Mouse (Mus musculus) cerebellum, postnatal 25 days (tissue): Measurements from ENCODE around the gene 4933409G03Rik.
"Not testable (repeated sequence)": the region's sequence is repeated elsewhere in the genome, so short reads cannot be mapped to it uniquely, and the experiment has no call there.

Experiments
- DNase-seq, 2 experiments: peaks; one replicate each; pipeline ENCODE4 v3.0.0; 2021; ENCODE audit warnings: mixed read lengths in 2 of 2

Gene 4933409G03Rik

DNA sequence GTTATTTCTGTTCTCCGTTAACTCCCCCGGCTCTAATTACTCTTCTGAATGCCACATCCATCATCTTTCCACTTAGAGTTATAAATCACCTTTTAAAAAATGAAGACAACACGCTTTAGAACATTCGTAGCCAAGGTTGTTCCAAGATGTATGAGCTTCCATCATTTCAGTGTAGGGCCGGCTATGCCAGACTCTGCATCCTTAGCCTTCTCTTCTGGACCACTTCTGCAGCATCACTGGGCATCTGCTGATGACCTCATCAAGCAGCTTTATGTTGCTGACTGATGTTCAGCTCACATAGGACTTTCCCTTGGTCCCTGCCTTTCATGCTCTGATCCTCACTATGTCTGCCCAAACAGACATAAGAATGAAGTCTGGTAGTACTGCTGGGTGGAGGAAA, at the start of gene 4933409G03Rik:
4933409G03Rik (plus strand) TSS at position 301 of the 400 bp plus-strand sequence.
- no peak for DNase-seq

DNA sequence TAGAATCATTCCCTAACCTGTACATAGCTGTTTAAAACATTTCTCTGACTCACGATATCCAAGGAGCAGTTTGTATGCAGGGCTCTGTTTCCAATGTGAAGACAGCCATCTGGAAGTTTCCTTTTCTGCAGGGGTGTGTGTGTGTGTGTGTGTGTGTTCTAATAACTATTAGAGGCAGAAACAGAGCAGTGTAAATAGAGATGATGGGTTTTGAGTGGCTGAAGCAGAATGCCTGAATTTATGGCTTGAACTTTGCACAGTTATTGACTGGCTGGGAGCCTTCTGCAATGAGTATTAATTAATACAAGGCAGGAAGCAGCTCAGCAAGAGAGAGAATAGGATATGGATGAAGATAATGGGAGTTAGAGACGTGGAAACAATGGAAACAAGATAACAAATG, 38.0 kb upstream of the 4933409G03Rik start:
- no peak for DNase-seq

DNA sequence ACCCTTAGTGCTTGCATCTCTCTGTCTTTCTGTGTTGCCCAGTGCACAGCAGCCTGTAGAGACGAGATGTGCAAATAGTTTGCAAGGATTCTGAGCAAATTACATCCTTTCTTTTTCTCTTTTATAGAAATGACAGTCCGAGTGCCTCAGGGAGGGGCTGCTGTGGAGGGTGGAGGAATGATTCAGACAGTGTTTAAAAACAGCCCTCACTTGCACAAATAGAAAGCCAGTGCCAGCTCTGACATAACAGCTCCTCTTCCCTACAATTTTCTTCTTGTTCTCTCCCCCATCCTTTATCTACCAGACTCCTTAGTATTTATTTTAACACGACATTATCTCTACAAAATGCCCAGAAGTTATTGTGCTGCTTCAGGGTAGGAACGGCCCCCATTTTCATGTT, 21.4 kb upstream of the 4933409G03Rik start:
- no peak for DNase-seq

DNA sequence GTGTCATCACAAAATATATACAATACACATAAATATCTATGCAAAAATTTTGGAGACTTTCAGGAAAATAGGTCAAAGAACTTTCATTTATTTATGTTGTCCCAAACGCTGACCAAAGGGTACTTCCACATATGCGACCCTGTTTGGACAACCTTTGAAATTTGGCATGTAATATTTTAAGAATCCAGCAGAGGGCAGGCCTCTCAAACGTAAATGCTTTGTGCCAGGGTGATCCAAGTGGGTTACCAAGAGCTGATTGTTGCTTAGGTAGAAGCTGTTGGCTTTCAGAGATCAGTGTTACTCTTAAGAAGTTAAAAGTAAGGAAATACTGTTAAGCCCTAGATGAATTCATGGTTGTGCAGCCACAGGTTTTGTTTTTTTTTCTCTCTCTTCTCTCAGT, 18.9 kb upstream of the 4933409G03Rik start:
- DNase-seq, result peak; percentile 22 to 50

DNA sequence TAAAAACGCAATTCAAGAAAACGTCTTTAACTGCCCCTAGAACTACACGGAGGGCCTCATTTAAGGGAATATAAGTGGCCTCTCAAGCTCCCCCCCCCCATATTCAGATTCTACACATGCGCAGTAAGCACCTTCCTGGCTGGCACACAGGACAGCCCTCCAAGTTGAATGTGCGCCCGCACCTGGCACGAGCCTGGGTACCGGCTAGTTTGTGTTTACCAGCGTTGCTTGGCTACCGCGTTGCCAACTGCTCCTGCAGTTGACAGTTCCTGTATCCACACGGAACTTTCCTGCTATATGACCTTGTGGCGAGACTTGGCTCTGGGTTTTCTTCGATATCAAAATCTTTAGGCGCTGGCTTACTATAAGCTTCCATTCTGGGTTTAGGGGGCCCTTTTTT, 13.9 kb upstream of the 4933409G03Rik start:
- DNase-seq, result peak; percentile 60 to 81

DNA sequence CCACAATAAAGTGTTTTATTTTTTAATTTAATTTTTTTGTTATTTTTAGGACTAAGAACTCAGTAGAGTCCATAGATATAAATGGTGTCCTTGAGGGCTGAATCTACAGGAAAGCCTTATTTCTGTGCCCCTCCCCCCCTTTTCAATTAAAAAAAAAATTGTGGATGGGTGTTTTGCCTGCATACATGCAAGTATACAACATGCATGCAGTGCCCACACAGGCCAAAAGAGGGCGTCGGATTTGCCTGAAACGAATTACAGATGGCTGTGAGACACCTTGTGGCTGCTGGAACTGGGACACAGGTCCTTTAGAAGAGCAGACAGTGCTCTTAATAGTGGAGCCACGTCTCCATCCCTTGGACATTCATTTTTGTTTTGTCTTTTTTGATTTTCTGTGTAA, 9.9 kb upstream of the 4933409G03Rik start:
- DNase-seq, result peak in 1 of 2 experiments; percentile 45

DNA sequence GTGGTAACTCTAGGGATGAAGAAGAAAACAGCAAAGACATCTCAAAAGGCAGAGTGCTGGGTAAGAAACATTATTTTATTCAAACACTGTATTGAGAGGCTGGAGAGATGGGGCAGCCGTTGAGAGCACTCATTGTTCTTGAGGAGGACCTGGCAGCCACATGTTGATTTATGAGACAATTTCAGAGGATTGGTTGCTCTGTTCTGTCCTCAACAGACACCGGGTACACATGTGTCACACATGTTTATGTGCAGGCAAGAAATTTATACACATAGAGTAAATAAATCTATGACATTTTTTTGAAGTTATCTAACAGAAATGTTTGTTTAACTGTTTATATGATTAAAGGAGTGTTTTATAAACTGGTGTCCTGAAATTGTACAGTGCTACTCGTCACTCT, 10.6 kb downstream of the 4933409G03Rik start:
- DNase-seq, result no peak

DNA sequence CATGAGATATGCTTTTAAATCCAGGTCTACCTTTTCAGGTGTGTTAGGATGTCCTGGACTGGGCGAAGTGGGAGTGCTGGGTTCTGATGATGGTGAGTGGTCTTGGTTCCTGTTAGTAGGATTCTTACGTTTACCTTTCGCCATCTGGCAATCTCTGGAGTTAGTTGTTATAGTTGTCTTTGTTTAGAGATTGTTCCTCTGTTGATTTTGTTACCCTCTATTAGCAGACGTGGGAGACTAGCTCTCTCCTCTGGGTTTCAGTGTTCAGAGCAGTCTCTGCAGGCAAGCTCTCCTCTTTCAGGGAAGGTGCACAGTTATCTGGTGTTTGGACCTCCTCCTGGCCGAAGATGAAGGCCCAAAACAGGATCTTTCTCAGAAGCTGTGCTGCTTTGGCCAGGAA, 74.0 kb downstream of the 4933409G03Rik start, which contains the start of gene 4932414N04Rik:
4932414N04Rik (plus strand) TSS at position 301 of the 400 bp plus-strand sequence.
- not testable (repeated sequence) for DNase-seq
